Mouse (Mus musculus) left cerebral cortex, adult 2 months (tissue): ENCODE measurements around the gene Vmn2r2. TPM values are rescaled to one million over a fixed set of nuclear protein-coding genes. Genes with fewer than 3 reads are reported as not detected.

ENCODE experiments used
- DNase-seq, 2 experiments: peaks; one replicate each; pipeline ENCODE4 v3.0.0; 2021 to 2022; ENCODE audit warnings: low spot score in 2 of 2, mixed read lengths in 1 of 2; ENCODE audit errors: extremely low spot score in 1 of 2
- H3K27ac ChIP-seq: fragments of 200-600 bp; 2 replicates; pipeline ENCODE4 v1.8.1; 2022
- H3K4me3 ChIP-seq: fragments of 200-600 bp; 2 replicates; pipeline ENCODE4 v1.8.1; 2022
- CTCF ChIP-seq: fragments of 200-600 bp; IDR thresholded peaks from 2 replicates; pipeline ENCODE4 v1.8.1; 2022; ENCODE audit warnings: antibody characterized with exemption, mild to moderate bottlenecking, moderate library complexity
- intact Hi-C: fragments of 180-260 bp; cut with DNase I; formaldehyde crosslinking; loops from one replicate; pipeline ENCODE4 v1.15.1; 2025
- long read RNA-seq, 2 experiments: library from polyadenylated mRNA; stranded (forward); transcript quantifications; one replicate each; pipeline ENCODE4 v2.0.0; 2021; ENCODE audit warnings: borderline mapping rate in 2 of 2
- total RNA-seq, 2 experiments: library from RNA; stranded (reverse); gene quantifications; 2 replicates each; pipeline ENCODE4 v1.2.3; 2021

The Vmn2r2 gene
- total RNA-seq, result not detected
- long read RNA-seq, experiment 1, result 0 reads
- long read RNA-seq, experiment 2, result 0 reads

- no peak within 1 kb of the TSS for H3K27ac ChIP-seq
- intact Hi-C loops, result no loop called here
- no peak within 1 kb of the TSS for H3K4me3 ChIP-seq
- no peak for DNase-seq
- no peak for TF ChIP-seq CTCF
These were observed at the start of gene Vmn2r2 for GRCm38 (mm10) chr3:64141878-64142508. TSS of gene Vmn2r2 (minus strand) at chr3:64141928.

GRCm38 (mm10) chr3:64113352-64114046 lies 28.2 kb downstream of the Vmn2r2 start:
- H3K4me3 ChIP-seq, result no peak overlapping the region
- intact Hi-C loops, result no loop called here
- DNase-seq, result no peak
- no peak overlapping the region for H3K27ac ChIP-seq
- TF ChIP-seq CTCF, result no peak

GRCm38 (mm10) chr3:64112707-64113106 lies 29.0 kb downstream of the Vmn2r2 start:
- no peak overlapping the region for H3K4me3 ChIP-seq
- no peak for TF ChIP-seq CTCF
- intact Hi-C loops, result no loop called here
- DNase-seq, result no peak
- H3K27ac ChIP-seq, result no peak overlapping the region

- no peak for TF ChIP-seq CTCF
These were observed 60.5 kb downstream of the Vmn2r2 start, which contains the start of gene Vmn2r1 for GRCm38 (mm10) chr3:64081247-64081646. TSS of gene Vmn2r1 (plus strand) at chr3:64081547.

More at GRCm38 (mm10) chr3:64081247-64081646, 60.5 kb downstream of the Vmn2r2 start, which contains the start of gene Vmn2r1:
- Histone ChIP-seq H3K27ac (no peak within 1 kb of the TSS), H3K4me3 (no peak within 1 kb of the TSS)
- intact Hi-C loops, result no loop called here
- no peak for DNase-seq

Other genes starting within 250 kb of the Vmn2r2 start
- 1 to 10 TPM; 6.2 to 8.4 TPM for gene Plch1, start 242.5 kb downstream of the Vmn2r2 start, total RNA-seq
- gene E130311K13Rik, start 212.5 kb downstream of the Vmn2r2 start, total RNA-seq, result 10 to 100 TPM; 10.5 to 11.5 TPM
- 10 to 100 TPM; 29.7 to 30.2 TPM for gene Slc33a1, start 177.2 kb downstream of the Vmn2r2 start, total RNA-seq
- gene Gmps, start 165.8 kb downstream of the Vmn2r2 start, total RNA-seq, result 10 to 100 TPM; 44.4 to 47.5 TPM
- gene Vmn2r1, start 60.4 kb downstream of the Vmn2r2 start, total RNA-seq, result under 1 TPM; 0.28 to 0.43 TPM
- gene Vmn2r3, start 147.8 kb upstream of the Vmn2r2 start, total RNA-seq, result not detected